Mouse (Mus musculus): Measurements from ENCODE around the gene Cc2d2a. TPM values are rescaled to one million over a fixed set of nuclear protein-coding genes. Genes with fewer than 3 reads are reported as not detected.

Gene Cc2d2a
- 1.5 and 1.6 TPM in 2 replicates for polyA plus RNA-seq (2012; rRNA removed)

GRCm38 (mm10) chr5:43661997-43662961 is at the start of gene Cc2d2a:
Gene Cc2d2a, plus strand, starts transcription at chr5:43662346.

Other genes with a start within 250 kb of the Cc2d2a start
- gene C1qtnf7, start 146.8 kb upstream of the Cc2d2a start, polyA plus RNA-seq (2012; rRNA removed), result 0.40 and 0.57 TPM in 2 replicates
- 0.15 and 0.17 TPM in 2 replicates for gene Bst1, start 156.5 kb downstream of the Cc2d2a start, polyA plus RNA-seq (2012; rRNA removed)
- gene Fbxl5, start 159.3 kb downstream of the Cc2d2a start, polyA plus RNA-seq (2012; rRNA removed), result 9.0 and 11.4 TPM in 2 replicates
- 5.1 and 6.1 TPM in 2 replicates for gene Cd38, start 206.2 kb downstream of the Cc2d2a start, polyA plus RNA-seq (2012; rRNA removed)